Mouse (Mus musculus) CH12.LX (cell line): Measurements from ENCODE around the gene Wwc2. TPM values are rescaled to one million over a fixed set of nuclear protein-coding genes. Genes with fewer than 3 reads are reported as not detected.

Source experiments
- DNase-seq: peaks from one replicate; pipeline ENCODE4 v3.0.0-alpha.2; 2013; ENCODE audit errors: extremely low read depth
- H3K27ac ChIP-seq: 2 replicates; pipeline ENCODE4 v1.5.1; 2012; ENCODE audit warnings: low read depth, mild to moderate bottlenecking, control low read depth, moderate library complexity; ENCODE audit not compliant: insufficient read depth
- H3K27me3 ChIP-seq: replicated peaks from 2 replicates; pipeline ENCODE3; 2012; ENCODE audit warnings: inconsistent platforms
- H3K36me3 ChIP-seq, 2 experiments: replicated peaks in 1 of 2; 2 replicates each; pipeline versions ENCODE3 to v1.6.1; 2012; ENCODE audit warnings: inconsistent platforms in 1 of 2, low read length in 1 of 2, mild to moderate bottlenecking in 1 of 2, mixed read lengths in 1 of 2, moderate library complexity in 1 of 2; ENCODE audit not compliant: control insufficient read depth in 1 of 2, insufficient read depth in 1 of 2
- H3K4me1 ChIP-seq, 2 experiments: 2 replicates each; pipeline ENCODE4 v1.6.1; 2012; ENCODE audit warnings: inconsistent platforms in 1 of 2, moderate library complexity in 1 of 2; ENCODE audit not compliant: insufficient read depth in 2 of 2, control insufficient read depth in 1 of 2
- H3K4me2 ChIP-seq: 2 replicates; pipeline ENCODE4 v1.6.1; 2012; ENCODE audit warnings: low read depth, mild to moderate bottlenecking, control low read depth; ENCODE audit not compliant: poor library complexity, insufficient read depth, severe bottlenecking
- H3K4me3 ChIP-seq, 3 experiments: fragments of 150-350 bp in 1 of 3; sonication (generic) in 1 of 3; replicated peaks in 1 of 3; 2 replicates each; pipeline versions ENCODE3 to v1.5.1; 2011 to 2012; ENCODE audit warnings: low read depth in 2 of 3, low read length in 2 of 3, mild to moderate bottlenecking in 2 of 3, moderate library complexity in 2 of 3, control low read depth in 1 of 3, improper control_type of control experiment in 1 of 3, inconsistent platforms in 1 of 3, mixed read lengths in 1 of 3; ENCODE audit not compliant: poor library complexity in 1 of 3
- H3K79me2 ChIP-seq: replicated peaks from 2 replicates; pipeline ENCODE4 v1.6.1; 2012; ENCODE audit warnings: mild to moderate bottlenecking, moderate library complexity; ENCODE audit not compliant: control insufficient read depth, poor library complexity, insufficient read depth, severe bottlenecking; ENCODE audit errors: extremely low read depth
- H3K9ac ChIP-seq: 2 replicates; pipeline ENCODE4 v1.6.1; 2012; ENCODE audit warnings: low read depth, mild to moderate bottlenecking, control low read depth, moderate library complexity; ENCODE audit not compliant: insufficient read depth
- H3K9me3 ChIP-seq: replicated peaks from 2 replicates; pipeline ENCODE3; 2012; ENCODE audit warnings: low read length, inconsistent platforms, mixed read lengths
- BHLHE40 ChIP-seq: IDR thresholded peaks from 2 replicates; pipeline ENCODE4 v1.6.1; 2011; ENCODE audit warnings: mild to moderate bottlenecking, low read depth, low read length, improper control_type of control experiment
- CHD1 ChIP-seq: IDR thresholded peaks from 2 replicates; pipeline ENCODE4 v1.6.1; 2012; ENCODE audit warnings: low read depth, low read length, improper control_type of control experiment, inconsistent platforms
- CTCF ChIP-seq, 2 experiments: IDR thresholded peaks in 1 of 2; conservative IDR thresholded peaks in 1 of 2; 2 replicates each; pipeline ENCODE4 v1.5.1; 2011 to 2012; ENCODE audit warnings: low read depth in 2 of 2, low read length in 2 of 2, improper control_type of control experiment in 1 of 2, inconsistent platforms in 1 of 2, mild to moderate bottlenecking in 1 of 2, moderate library complexity in 1 of 2
- E2F4 ChIP-seq: IDR thresholded peaks from 2 replicates; pipeline ENCODE4 v1.6.1; 2011; ENCODE audit warnings: low read depth, low read length, improper control_type of control experiment; ENCODE audit not compliant: insufficient replicate concordance
- ELF1 ChIP-seq: IDR thresholded peaks from 2 replicates; pipeline ENCODE4 v1.6.1; 2014; ENCODE audit warnings: low read depth, mild to moderate bottlenecking, inconsistent platforms, low read length, improper control_type of control experiment
- EP300 ChIP-seq: IDR thresholded peaks from 2 replicates; pipeline ENCODE4 v1.6.1; 2011; ENCODE audit warnings: low read length, improper control_type of control experiment
- ETS1 ChIP-seq: conservative IDR thresholded peaks from 2 replicates; pipeline ENCODE4 v1.6.1; 2012; ENCODE audit warnings: low read depth, mild to moderate bottlenecking, inconsistent platforms, low read length, improper control_type of control experiment, moderate library complexity
- GABPA ChIP-seq: IDR thresholded peaks from 2 replicates; pipeline ENCODE4 v1.6.1; 2012; ENCODE audit warnings: low read depth, low read length, improper control_type of control experiment, inconsistent platforms; ENCODE audit not compliant: insufficient replicate concordance
- HCFC1 ChIP-seq: IDR thresholded peaks from 2 replicates; pipeline ENCODE4 v1.6.1; 2012; ENCODE audit warnings: low read depth, mild to moderate bottlenecking, inconsistent platforms, low read length, improper control_type of control experiment
- MAFK ChIP-seq: IDR thresholded peaks from 2 replicates; pipeline ENCODE4 v1.6.1; 2011; ENCODE audit warnings: low read length, improper control_type of control experiment; ENCODE audit not compliant: insufficient replicate concordance
- MAX ChIP-seq: IDR thresholded peaks from 2 replicates; pipeline ENCODE4 v1.6.1; 2011; ENCODE audit warnings: low read length, improper control_type of control experiment
- MAZ ChIP-seq: IDR thresholded peaks from 2 replicates; pipeline ENCODE4 v1.6.1; 2012; ENCODE audit warnings: low read depth, mild to moderate bottlenecking, inconsistent platforms, low read length, improper control_type of control experiment, moderate library complexity
- MXI1 ChIP-seq: IDR thresholded peaks from 2 replicates; pipeline ENCODE4 v1.6.1; 2011; ENCODE audit warnings: mild to moderate bottlenecking, low read depth, low read length, improper control_type of control experiment
- NELFE ChIP-seq: IDR thresholded peaks from 2 replicates; pipeline ENCODE4 v1.6.1; 2011; ENCODE audit warnings: low read depth, low read length, improper control_type of control experiment
- PAX5 ChIP-seq: IDR thresholded peaks from 2 replicates; pipeline ENCODE4 v1.6.1; 2012; ENCODE audit warnings: low read length, inconsistent platforms, mixed read lengths
- RAD21 ChIP-seq: IDR thresholded peaks from 2 replicates; pipeline ENCODE4 v1.6.1; 2011; ENCODE audit warnings: low read depth, mild to moderate bottlenecking, low read length, improper control_type of control experiment, moderate library complexity
- SIN3A ChIP-seq: IDR thresholded peaks from 2 replicates; pipeline ENCODE4 v1.6.1; 2012; ENCODE audit warnings: low read length, improper control_type of control experiment, inconsistent platforms
- TCF12 ChIP-seq: IDR thresholded peaks from 2 replicates; pipeline ENCODE4 v1.6.1; 2014; ENCODE audit warnings: low read depth, mild to moderate bottlenecking, inconsistent platforms, low read length, improper control_type of control experiment
- USF2 ChIP-seq: conservative IDR thresholded peaks from 2 replicates; pipeline ENCODE4 v1.6.1; 2011; ENCODE audit warnings: low read depth, low read length, improper control_type of control experiment
- ZC3H11A ChIP-seq: IDR thresholded peaks from 2 replicates; pipeline ENCODE4 v1.6.1; 2012; ENCODE audit warnings: low read depth, mild to moderate bottlenecking, inconsistent platforms, low read length, improper control_type of control experiment
- ZKSCAN1 ChIP-seq: IDR thresholded peaks from 2 replicates; pipeline ENCODE4 v1.6.1; 2012; ENCODE audit warnings: low read depth, inconsistent platforms, low read length, improper control_type of control experiment, borderline replicate concordance
- ZMIZ1 ChIP-seq: IDR thresholded peaks from 2 replicates; pipeline ENCODE4 v1.6.1; 2012; ENCODE audit warnings: low read depth, mild to moderate bottlenecking, inconsistent platforms, low read length, improper control_type of control experiment
- dilution Hi-C: fragments of 300-500 bp; cut with MboI; formaldehyde crosslinking; loops from 2 replicates; pipeline ENCODE4 v1.14.3; 2020; ENCODE audit warnings: low sequenced_read_pairs; ENCODE audit not compliant: extremely low pct_unique_long_range_greater_than_20kb, extremely low pct_ligation_motif_present
- in situ Hi-C: fragments of 300-500 bp; cut with MboI; formaldehyde crosslinking; loops from 3 replicates; pipeline ENCODE4 v1.14.3; 2019; ENCODE audit warnings: low sequenced_read_pairs, low pct_ligation_motif_present, low pct_unique_long_range_greater_than_20kb, mixed read lengths
- polyA plus RNA-seq: library from polyadenylated mRNA; unstranded; fragments of >175 nt; gene quantifications from 2 replicates; pipeline ENCODE4 v1.2.1, GENCODE M21; 2012; ENCODE audit warnings: low read depth; ENCODE audit not compliant: insufficient read length
- total RNA-seq, 2 experiments: library from RNA; depleted of rRNA; stranded (reverse); fragments of 300-350 nt in 1 of 2; fragments of >200 nt in 1 of 2; gene quantifications; 2 replicates each; pipeline ENCODE4 v1.2.3; 2012 to 2014

The Wwc2 gene
- total and polyA plus RNA-seq, 3 experiments: 0.04 to 1.1 (median 0.32) TPM

DNA sequence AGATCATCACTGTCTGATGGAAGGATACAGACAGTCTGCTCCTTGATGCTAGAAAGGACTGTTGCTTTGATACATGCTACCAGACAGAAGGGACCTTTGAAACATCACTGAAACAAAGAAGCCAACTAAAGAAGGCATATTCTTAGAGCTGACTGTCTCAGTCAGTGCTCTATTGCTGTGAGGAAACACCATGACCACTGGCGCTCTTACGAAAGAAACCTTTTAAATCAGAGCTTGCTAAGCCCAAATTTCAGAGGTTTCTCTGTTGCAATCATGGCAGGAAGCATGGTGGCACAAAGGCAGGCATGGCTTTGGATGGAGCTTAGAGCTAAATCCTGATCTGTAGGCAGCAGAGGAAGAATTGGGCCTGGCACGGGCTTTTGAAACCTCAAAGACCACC is 98.3 kb downstream of the Wwc2 start:
- Histone ChIP-seq H3K27ac (no peak overlapping the region), H3K4me3 (no peak overlapping the region)
- no peak for TF ChIP-seq USF2
- TF ChIP-seq CHD1: no peak
- TF ChIP-seq ZMIZ1: no peak
- no peak for TF ChIP-seq ZC3H11A
- TF ChIP-seq ETS1: no peak
- no peak for TF ChIP-seq ZKSCAN1
- no peak for TF ChIP-seq MAFK
- TF ChIP-seq NELFE: no peak
- no peak for TF ChIP-seq PAX5
- no peak for TF ChIP-seq GABPA
- TF ChIP-seq HCFC1: no peak
- TF ChIP-seq TCF12: no peak
- TF ChIP-seq MAX: no peak
- no peak for TF ChIP-seq E2F4
- no peak for TF ChIP-seq RAD21
- TF ChIP-seq EP300: no peak
- no peak for TF ChIP-seq ELF1
- no peak for TF ChIP-seq CTCF (conservative IDR thresholded peaks at IDR 0.05 in 1 of 2, IDR thresholded peaks at IDR 0.05 in 1 of 2; ENCODE audit: low read depth in 2 of 2, low read length in 2 of 2)
- TF ChIP-seq MAZ: no peak
- TF ChIP-seq, all 38 proteins: peak for 0
- no peak overlapping the region for H3K9ac ChIP-seq
- no peaks in the 10 kb centered on the region for H3K36me3 ChIP-seq
- H3K4me1 ChIP-seq: no peaks in the 10 kb centered on the region
- H3K4me2 ChIP-seq: no peak overlapping the region
- no peaks in the 10 kb centered on the region for H3K79me2 ChIP-seq
- in situ Hi-C loops: no loop called here
- DNase-seq: no peak
- H3K9me3 ChIP-seq: no peaks in the 10 kb centered on the region
- no peaks in the 10 kb centered on the region for H3K27me3 ChIP-seq
- dilution Hi-C loops: no loop called here

DNA sequence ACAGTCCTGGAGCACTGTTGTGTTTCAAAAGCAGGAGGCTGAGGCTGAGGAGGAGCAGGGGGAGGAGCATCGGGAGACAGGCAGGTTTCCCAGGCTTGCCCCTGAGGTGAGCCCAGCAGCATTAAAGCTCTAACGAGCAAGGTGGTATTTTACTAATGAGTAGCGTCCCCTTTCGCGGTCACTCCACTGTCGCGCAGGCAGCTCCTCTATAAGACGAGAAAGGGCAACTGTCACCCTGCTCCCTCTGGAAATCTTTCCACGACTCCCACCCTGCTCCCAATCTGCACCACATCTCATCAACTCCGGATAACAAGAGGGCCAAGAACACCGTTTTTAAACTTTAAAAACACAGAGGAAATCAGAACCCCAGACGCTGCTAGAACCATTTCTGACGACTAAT is 99.1 kb downstream of the Wwc2 start:
- in situ Hi-C loops (no loop called here), dilution Hi-C loops (no loop called here)
- H3K27me3 ChIP-seq: no peaks in the 10 kb centered on the region
- H3K9ac ChIP-seq: no peak overlapping the region
- H3K27ac ChIP-seq: no peak overlapping the region
- no peaks in the 10 kb centered on the region for H3K36me3 ChIP-seq
- TF ChIP-seq BHLHE40 (no peak), SIN3A (no peak), RAD21 (no peak), MXI1 (no peak), TCF12 (no peak), HCFC1 (no peak)
- no peaks in the 10 kb centered on the region for H3K4me1 ChIP-seq
- no peaks in the 10 kb centered on the region for H3K79me2 ChIP-seq
- DNase-seq: no peak
- no peaks in the 10 kb centered on the region for H3K9me3 ChIP-seq
- H3K4me3 ChIP-seq: no peak overlapping the region
- no peak overlapping the region for H3K4me2 ChIP-seq
